Mouse (Mus musculus) CH12.LX (cell line): ENCODE data around the gene Fancc. TPM values are rescaled to one million over a fixed set of nuclear protein-coding genes. Genes with fewer than 3 reads are reported as not detected.

Experiments
- DNase-seq: peaks from one replicate; pipeline ENCODE4 v3.0.0-alpha.2; 2013; ENCODE audit errors: extremely low read depth
- H3K27ac ChIP-seq: 2 replicates; pipeline ENCODE4 v1.5.1; 2012; ENCODE audit warnings: low read depth, mild to moderate bottlenecking, control low read depth, moderate library complexity; ENCODE audit not compliant: insufficient read depth
- H3K27me3 ChIP-seq: replicated peaks from 2 replicates; pipeline ENCODE3; 2012; ENCODE audit warnings: inconsistent platforms
- H3K36me3 ChIP-seq, 2 experiments: replicated peaks in 1 of 2; 2 replicates each; pipeline versions ENCODE3 to v1.6.1; 2012; ENCODE audit warnings: inconsistent platforms in 1 of 2, low read length in 1 of 2, mild to moderate bottlenecking in 1 of 2, mixed read lengths in 1 of 2, moderate library complexity in 1 of 2; ENCODE audit not compliant: control insufficient read depth in 1 of 2, insufficient read depth in 1 of 2
- H3K4me1 ChIP-seq, 2 experiments: 2 replicates each; pipeline ENCODE4 v1.6.1; 2012; ENCODE audit warnings: inconsistent platforms in 1 of 2, moderate library complexity in 1 of 2; ENCODE audit not compliant: insufficient read depth in 2 of 2, control insufficient read depth in 1 of 2
- H3K4me2 ChIP-seq: 2 replicates; pipeline ENCODE4 v1.6.1; 2012; ENCODE audit warnings: low read depth, mild to moderate bottlenecking, control low read depth; ENCODE audit not compliant: poor library complexity, insufficient read depth, severe bottlenecking
- H3K4me3 ChIP-seq, 3 experiments: fragments of 150-350 bp in 1 of 3; sonication (generic) in 1 of 3; replicated peaks in 1 of 3; 2 replicates each; pipeline versions ENCODE3 to v1.5.1; 2011 to 2012; ENCODE audit warnings: low read depth in 2 of 3, low read length in 2 of 3, mild to moderate bottlenecking in 2 of 3, moderate library complexity in 2 of 3, control low read depth in 1 of 3, improper control_type of control experiment in 1 of 3, inconsistent platforms in 1 of 3, mixed read lengths in 1 of 3; ENCODE audit not compliant: poor library complexity in 1 of 3
- H3K79me2 ChIP-seq: replicated peaks from 2 replicates; pipeline ENCODE4 v1.6.1; 2012; ENCODE audit warnings: mild to moderate bottlenecking, moderate library complexity; ENCODE audit not compliant: control insufficient read depth, poor library complexity, insufficient read depth, severe bottlenecking; ENCODE audit errors: extremely low read depth
- H3K9ac ChIP-seq: 2 replicates; pipeline ENCODE4 v1.6.1; 2012; ENCODE audit warnings: low read depth, mild to moderate bottlenecking, control low read depth, moderate library complexity; ENCODE audit not compliant: insufficient read depth
- H3K9me3 ChIP-seq: replicated peaks from 2 replicates; pipeline ENCODE3; 2012; ENCODE audit warnings: low read length, inconsistent platforms, mixed read lengths
- BHLHE40 ChIP-seq: IDR thresholded peaks from 2 replicates; pipeline ENCODE4 v1.6.1; 2011; ENCODE audit warnings: mild to moderate bottlenecking, low read depth, low read length, improper control_type of control experiment
- CHD2 ChIP-seq: IDR thresholded peaks from 2 replicates; pipeline ENCODE4 v1.6.1; 2011; ENCODE audit warnings: low read length, improper control_type of control experiment
- CTCF ChIP-seq, 2 experiments: IDR thresholded peaks in 1 of 2; conservative IDR thresholded peaks in 1 of 2; 2 replicates each; pipeline ENCODE4 v1.5.1; 2011 to 2012; ENCODE audit warnings: low read depth in 2 of 2, low read length in 2 of 2, improper control_type of control experiment in 1 of 2, inconsistent platforms in 1 of 2, mild to moderate bottlenecking in 1 of 2, moderate library complexity in 1 of 2
- E2F4 ChIP-seq: IDR thresholded peaks from 2 replicates; pipeline ENCODE4 v1.6.1; 2011; ENCODE audit warnings: low read depth, low read length, improper control_type of control experiment; ENCODE audit not compliant: insufficient replicate concordance
- ELF1 ChIP-seq: IDR thresholded peaks from 2 replicates; pipeline ENCODE4 v1.6.1; 2014; ENCODE audit warnings: low read depth, mild to moderate bottlenecking, inconsistent platforms, low read length, improper control_type of control experiment
- EP300 ChIP-seq: IDR thresholded peaks from 2 replicates; pipeline ENCODE4 v1.6.1; 2011; ENCODE audit warnings: low read length, improper control_type of control experiment
- HCFC1 ChIP-seq: IDR thresholded peaks from 2 replicates; pipeline ENCODE4 v1.6.1; 2012; ENCODE audit warnings: low read depth, mild to moderate bottlenecking, inconsistent platforms, low read length, improper control_type of control experiment
- IRF4 ChIP-seq: IDR thresholded peaks from 2 replicates; pipeline ENCODE4 v1.6.1; 2014; ENCODE audit warnings: low read depth, mild to moderate bottlenecking, inconsistent platforms, low read length, improper control_type of control experiment
- JUN ChIP-seq: IDR thresholded peaks from 2 replicates; pipeline ENCODE4 v1.6.1; 2011; ENCODE audit warnings: low read depth, mild to moderate bottlenecking, low read length, improper control_type of control experiment, moderate library complexity; ENCODE audit not compliant: insufficient read depth
- JUND ChIP-seq: conservative IDR thresholded peaks from 2 replicates; pipeline ENCODE4 v1.6.1; 2011; ENCODE audit warnings: low read depth, low read length, improper control_type of control experiment
- KAT2A ChIP-seq: IDR thresholded peaks from 2 replicates; pipeline ENCODE4 v1.6.1; 2012; ENCODE audit warnings: low read length, improper control_type of control experiment, inconsistent platforms; ENCODE audit not compliant: insufficient replicate concordance
- MAFK ChIP-seq: IDR thresholded peaks from 2 replicates; pipeline ENCODE4 v1.6.1; 2011; ENCODE audit warnings: low read length, improper control_type of control experiment; ENCODE audit not compliant: insufficient replicate concordance
- MAX ChIP-seq: IDR thresholded peaks from 2 replicates; pipeline ENCODE4 v1.6.1; 2011; ENCODE audit warnings: low read length, improper control_type of control experiment
- MAZ ChIP-seq: IDR thresholded peaks from 2 replicates; pipeline ENCODE4 v1.6.1; 2012; ENCODE audit warnings: low read depth, mild to moderate bottlenecking, inconsistent platforms, low read length, improper control_type of control experiment, moderate library complexity
- MEF2A ChIP-seq: IDR thresholded peaks from 2 replicates; pipeline ENCODE4 v1.6.1; 2014; ENCODE audit warnings: low read depth, mild to moderate bottlenecking, inconsistent platforms, low read length, improper control_type of control experiment, borderline replicate concordance
- MYC ChIP-seq: IDR thresholded peaks from 2 replicates; pipeline ENCODE4 v1.6.1; 2011; ENCODE audit warnings: low read depth, mild to moderate bottlenecking, improper control_type of control experiment, low read length
- NRF1 ChIP-seq: IDR thresholded peaks from 2 replicates; pipeline ENCODE4 v1.6.1; 2014; ENCODE audit warnings: low read depth, mild to moderate bottlenecking, inconsistent platforms, low read length, improper control_type of control experiment, moderate library complexity
- PAX5 ChIP-seq: IDR thresholded peaks from 2 replicates; pipeline ENCODE4 v1.6.1; 2012; ENCODE audit warnings: low read length, inconsistent platforms, mixed read lengths
- POLR2AphosphoS2 ChIP-seq: IDR thresholded peaks from 2 replicates; pipeline ENCODE4 v1.6.1; 2011; ENCODE audit warnings: low read depth, low read length, improper control_type of control experiment
- RCOR1 ChIP-seq: conservative IDR thresholded peaks from 2 replicates; pipeline ENCODE4 v1.6.1; 2012; ENCODE audit warnings: low read depth, mild to moderate bottlenecking, inconsistent platforms, low read length, improper control_type of control experiment
- TBP ChIP-seq: conservative IDR thresholded peaks from 2 replicates; pipeline ENCODE4 v1.6.1; 2011; ENCODE audit warnings: low read depth, low read length, improper control_type of control experiment
- TCF12 ChIP-seq: IDR thresholded peaks from 2 replicates; pipeline ENCODE4 v1.6.1; 2014; ENCODE audit warnings: low read depth, mild to moderate bottlenecking, inconsistent platforms, low read length, improper control_type of control experiment
- UBTF ChIP-seq: IDR thresholded peaks from 2 replicates; pipeline ENCODE4 v1.6.1; 2012; ENCODE audit warnings: low read depth, mild to moderate bottlenecking, inconsistent platforms, low read length, improper control_type of control experiment, moderate library complexity
- USF2 ChIP-seq: conservative IDR thresholded peaks from 2 replicates; pipeline ENCODE4 v1.6.1; 2011; ENCODE audit warnings: low read depth, low read length, improper control_type of control experiment
- ZC3H11A ChIP-seq: IDR thresholded peaks from 2 replicates; pipeline ENCODE4 v1.6.1; 2012; ENCODE audit warnings: low read depth, mild to moderate bottlenecking, inconsistent platforms, low read length, improper control_type of control experiment
- ZMIZ1 ChIP-seq: IDR thresholded peaks from 2 replicates; pipeline ENCODE4 v1.6.1; 2012; ENCODE audit warnings: low read depth, mild to moderate bottlenecking, inconsistent platforms, low read length, improper control_type of control experiment
- dilution Hi-C: fragments of 300-500 bp; cut with MboI; formaldehyde crosslinking; loops from 2 replicates; pipeline ENCODE4 v1.14.3; 2020; ENCODE audit warnings: low sequenced_read_pairs; ENCODE audit not compliant: extremely low pct_unique_long_range_greater_than_20kb, extremely low pct_ligation_motif_present
- in situ Hi-C: fragments of 300-500 bp; cut with MboI; formaldehyde crosslinking; loops from 3 replicates; pipeline ENCODE4 v1.14.3; 2019; ENCODE audit warnings: low sequenced_read_pairs, low pct_ligation_motif_present, low pct_unique_long_range_greater_than_20kb, mixed read lengths
- polyA plus RNA-seq: library from polyadenylated mRNA; unstranded; fragments of >175 nt; gene quantifications from 2 replicates; pipeline ENCODE4 v1.2.1, GENCODE M21; 2012; ENCODE audit warnings: low read depth; ENCODE audit not compliant: insufficient read length
- total RNA-seq, 2 experiments: library from RNA; depleted of rRNA; stranded (reverse); fragments of 300-350 nt in 1 of 2; fragments of >200 nt in 1 of 2; gene quantifications; 2 replicates each; pipeline ENCODE4 v1.2.3; 2012 to 2014

Fancc gene
- total and polyA plus RNA-seq, 3 experiments, result 8.2 to 12.4 (median 8.7) TPM

- in situ Hi-C loops, result no loop called here
- no peak for DNase-seq
- H3K79me2 ChIP-seq, result no peaks in the 10 kb centered on the region
- TF ChIP-seq ZC3H11A (no peak), PAX5 (no peak), IRF4 (no peak), ELF1 (no peak), JUN (no peak), KAT2A (no peak), JUND (no peak), CTCF (conservative IDR thresholded peaks at IDR 0.05 in 1 of 2, IDR thresholded peaks at IDR 0.05 in 1 of 2; ENCODE audit: low read depth in 2 of 2, low read length in 2 of 2) (no peak), USF2 (no peak), MAFK (no peak), CHD2 (no peak), E2F4 (no peak), HCFC1 (no peak), TCF12 (no peak), MEF2A (no peak), MAZ (no peak), POLR2AphosphoS2 (no peak), MYC (no peak), TBP (no peak)
- TF ChIP-seq, all 38 proteins: peak for 0
- Histone ChIP-seq H3K9me3 (no peaks in the 10 kb centered on the region), H3K36me3 (peaks cover 16 to 74% of the 10 kb centered on the region in 2 experiments), H3K27ac (no peak overlapping the region), H3K4me3 (no peak overlapping the region), H3K4me1 (no peaks in the 10 kb centered on the region), H3K9ac (no peak overlapping the region), H3K27me3 (no peaks in the 10 kb centered on the region), H3K4me2 (no peak overlapping the region)
- dilution Hi-C loops, result no loop called here
Observed at GRCm38 (mm10) chr13:63293647-63294046, 203.4 kb downstream of the Fancc start.

GRCm38 (mm10) chr13:63291016-63291415 lies 206.1 kb downstream of the Fancc start:
- Histone ChIP-seq H3K4me2 (no peak overlapping the region), H3K27ac (no peak overlapping the region), H3K4me1 (no peaks in the 10 kb centered on the region), H3K27me3 (no peaks in the 10 kb centered on the region), H3K9me3 (no peaks in the 10 kb centered on the region), H3K36me3 (peaks cover 19 to 75% of the 10 kb centered on the region in 2 experiments), H3K4me3 (no peak overlapping the region), H3K9ac (no peak overlapping the region), H3K79me2 (no peaks in the 10 kb centered on the region)
- DNase-seq, result no peak
- dilution Hi-C loops, result no loop called here
- TF ChIP-seq MAZ, result no peak
- no peak for TF ChIP-seq NRF1
- no peak for TF ChIP-seq CHD2
- no peak for TF ChIP-seq MAX
- TF ChIP-seq ZMIZ1, result no peak
- no peak for TF ChIP-seq IRF4
- TF ChIP-seq KAT2A, result no peak
- no peak for TF ChIP-seq MAFK
- no peak for TF ChIP-seq JUN
- TF ChIP-seq EP300, result no peak
- TF ChIP-seq UBTF, result no peak
- no peak for TF ChIP-seq BHLHE40
- no peak for TF ChIP-seq MYC
- TF ChIP-seq CTCF (conservative IDR thresholded peaks at IDR 0.05 in 1 of 2, IDR thresholded peaks at IDR 0.05 in 1 of 2; ENCODE audit: low read depth in 2 of 2, low read length in 2 of 2), result no peak
- TF ChIP-seq JUND, result no peak
- no peak for TF ChIP-seq RCOR1
- in situ Hi-C loops, result no loop called here
